Mouse (Mus musculus) heart, postnatal 36 days (tissue): Measurements from ENCODE around the gene Olfr1387. TPM values are rescaled to one million over a fixed set of nuclear protein-coding genes. Genes with fewer than 3 reads are reported as not detected.
"Not testable (repeated sequence)": the region's sequence is repeated elsewhere in the genome, so short reads cannot be mapped to it uniquely, and the experiment has no call there.

Experiments
- DNase-seq, 2 experiments: peaks; one replicate each; pipeline ENCODE4 v3.0.0; 2021 to 2022
- intact Hi-C: fragments of 180-260 bp; cut with DNase I; formaldehyde crosslinking; loops from one replicate; pipeline ENCODE4 v1.15.1; 2025
- total RNA-seq, 2 experiments: library from RNA; stranded (reverse); gene quantifications; 2 replicates each; pipeline ENCODE4 v1.2.3; 2021

Gene Olfr1387
- total RNA-seq, result under 1 TPM; 0.08 to 0.27 TPM

- intact Hi-C loops, result no loop called here
- no peak for DNase-seq
These were observed at the start of gene Olfr1387 for GRCm38 (mm10) chr11:49455043-49455442. Gene Olfr1387 (plus strand): TSS chr11:49455343.

DNA sequence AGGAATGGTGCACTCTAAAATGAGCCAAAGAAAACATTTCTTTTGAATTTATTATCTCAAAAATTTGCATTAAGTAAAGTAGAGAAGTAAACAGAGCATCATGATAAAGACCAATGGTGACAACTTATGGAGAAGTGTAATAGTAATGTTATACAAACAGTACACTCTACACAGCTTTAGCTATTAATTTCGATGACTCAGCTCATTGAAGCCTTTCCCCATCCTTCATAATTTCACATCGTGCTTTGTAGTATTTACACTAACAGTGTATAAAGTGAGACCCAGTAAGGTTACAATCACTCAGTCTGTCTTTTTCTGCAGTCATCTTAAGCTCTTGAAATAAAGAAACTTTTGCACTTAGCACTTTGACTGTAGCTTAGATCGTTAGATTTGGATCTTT is 48.4 kb upstream of the Olfr1387 start:
- DNase-seq, result no peak
- intact Hi-C loops, result loop anchor here (10.0 kb wide), 1 partner anchor 212 kb away; no protein-coding TSS in a partner anchor

- no peak for DNase-seq
- intact Hi-C loops, result no loop called here
These were observed 44.6 kb upstream of the Olfr1387 start for GRCm38 (mm10) chr11:49410540-49410939.

DNA sequence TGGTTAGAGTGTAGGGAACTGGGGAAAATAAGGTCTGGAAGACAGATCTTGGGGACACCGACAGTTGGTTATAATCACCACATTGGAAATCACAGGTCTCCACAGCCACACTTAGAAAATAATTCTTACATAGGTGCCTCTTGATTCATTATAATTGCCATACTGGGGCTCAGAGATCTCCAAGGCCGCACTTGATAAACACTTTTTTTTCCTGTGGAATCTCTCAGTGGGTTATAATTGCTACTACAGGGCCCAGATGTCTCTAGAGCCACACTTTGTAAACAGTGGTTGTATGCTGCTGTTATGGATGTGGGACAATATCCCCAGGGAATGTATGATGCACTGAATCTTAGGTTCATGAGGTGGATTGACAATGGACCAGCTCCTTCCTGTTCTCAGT is 32.4 kb upstream of the Olfr1387 start, which contains the start of gene Olfr1389:
Olfr1389 (plus strand) TSS at position 301 of the 400 bp plus-strand sequence.
- DNase-seq, result no peak
- intact Hi-C loops, result no loop called here

DNA sequence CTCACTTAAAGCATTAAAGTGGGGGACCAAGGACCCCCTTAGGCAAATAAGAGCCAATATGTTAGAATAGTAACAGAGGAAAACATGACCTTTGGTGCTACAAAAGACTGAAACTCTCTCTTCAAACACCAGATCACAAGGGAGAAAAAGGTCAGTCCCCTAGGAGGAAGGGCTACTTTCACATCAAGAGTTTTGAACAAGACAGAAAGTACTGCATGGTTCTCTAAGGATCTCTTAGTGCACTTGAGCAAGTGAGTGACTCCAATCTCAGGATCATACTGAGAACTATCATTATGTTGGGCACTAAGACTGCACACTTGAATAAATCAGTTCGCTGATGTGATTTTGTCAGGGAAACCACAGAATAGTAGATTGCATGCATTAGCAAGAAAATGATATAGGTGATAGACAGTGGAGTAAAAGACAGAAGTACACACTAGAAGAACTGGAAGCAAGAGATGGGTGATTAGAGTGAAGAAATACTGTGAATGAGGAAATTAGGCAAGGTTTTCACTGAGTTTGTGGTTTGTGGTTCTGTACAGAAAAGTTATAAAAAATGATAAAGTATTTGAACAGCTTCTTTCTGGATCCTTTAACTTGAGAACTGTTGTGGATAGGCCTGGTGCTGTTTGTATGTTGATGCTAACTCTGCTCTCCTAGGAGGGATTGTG is 29.8 kb upstream of the Olfr1387 start:
- no peak for DNase-seq
- intact Hi-C loops, result no loop called here

GRCm38 (mm10) chr11:49429641-49430040 is 25.5 kb upstream of the Olfr1387 start:
- intact Hi-C loops, result no loop called here
- no peak for DNase-seq

DNA sequence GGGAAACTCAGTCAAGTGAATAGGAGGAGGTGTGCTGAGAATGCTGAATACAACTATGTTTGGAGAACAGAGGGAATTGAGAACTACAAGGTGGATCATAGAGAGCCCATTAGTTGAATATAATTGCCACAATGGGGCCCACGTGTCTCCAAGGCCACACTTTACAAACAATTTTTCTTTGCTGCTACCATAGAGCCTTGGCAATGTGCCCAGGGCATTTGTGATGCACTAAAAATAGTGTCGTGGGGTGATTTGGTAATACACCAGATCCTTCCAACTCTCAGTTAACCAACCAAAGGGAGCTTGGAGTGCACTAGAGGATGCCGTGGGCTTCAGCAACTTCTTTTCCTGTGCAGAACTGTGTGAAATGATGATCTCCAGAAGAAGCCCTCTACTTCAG is 18.7 kb upstream of the Olfr1387 start, which contains the start of gene Olfr1388:
Olfr1388 (plus strand) TSS at position 214 of the 400 bp plus-strand sequence.
- peak; percentile 9 to 23 for DNase-seq
- intact Hi-C loops, result no loop called here

DNA sequence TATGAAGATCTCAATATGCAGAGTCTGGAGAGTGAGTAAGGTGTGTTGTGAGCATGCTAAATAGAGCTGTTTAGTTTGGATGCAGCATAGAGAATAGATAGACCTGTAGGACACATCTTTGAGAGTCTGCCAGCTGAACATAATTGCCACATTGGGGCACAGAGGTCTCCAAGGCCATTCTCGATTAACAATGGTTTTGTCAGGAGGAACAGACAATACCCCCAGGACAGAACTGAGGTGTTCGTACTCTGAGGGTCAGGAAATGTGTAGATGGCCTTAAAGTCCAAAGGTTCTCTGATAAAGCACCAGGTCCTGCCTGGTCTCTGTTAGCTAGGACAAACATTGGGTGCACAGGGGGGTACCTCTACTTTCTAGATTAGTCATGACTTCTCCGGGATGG is 9.6 kb downstream of the Olfr1387 start, which contains the start of gene Olfr1386:
Olfr1386 (plus strand) TSS at position 301 of the 400 bp plus-strand sequence.
- DNase-seq, intact Hi-C loops: not testable (repeated sequence)

GRCm38 (mm10) chr11:49485973-49486372 is 30.8 kb downstream of the Olfr1387 start:
- intact Hi-C loops, result no loop called here
- no peak for DNase-seq

- intact Hi-C loops, DNase-seq: not testable (repeated sequence)
These were observed 33.6 kb downstream of the Olfr1387 start, which contains the start of gene Olfr1385 for GRCm38 (mm10) chr11:49488770-49489169. Gene Olfr1385 (plus strand): TSS chr11:49489070.

Other genes starting within 250 kb of the Olfr1387 start
- gene Mgat1, start 211.2 kb upstream of the Olfr1387 start, total RNA-seq, result 10 to 100 TPM; 64.7 to 66.9 TPM
- under 1 TPM in 1 of 2 experiments, not detected in 1; 0.19 TPM for gene Olfr1393, start 177.0 kb upstream of the Olfr1387 start, total RNA-seq
- not detected for gene Olfr1392, start 170.1 kb upstream of the Olfr1387 start, total RNA-seq
- gene Olfr10, start 150.6 kb upstream of the Olfr1387 start, total RNA-seq, result not detected
- gene Olfr1391, start 132.6 kb upstream of the Olfr1387 start, total RNA-seq, result not detected
- gene Olfr1390, start 120.2 kb upstream of the Olfr1387 start, total RNA-seq, result not detected
- not detected for gene Olfr1389, start 32.3 kb upstream of the Olfr1387 start, total RNA-seq
- under 1 TPM in 1 of 2 experiments, not detected in 1; 0.22 TPM for gene Olfr1388, start 18.7 kb upstream of the Olfr1387 start, total RNA-seq
- not detected for gene Olfr1386, start 9.7 kb downstream of the Olfr1387 start, total RNA-seq
- gene Olfr1385, start 33.7 kb downstream of the Olfr1387 start, total RNA-seq, result not detected
- under 1 TPM in 1 of 2 experiments, not detected in 1; 0.31 TPM for gene Olfr1384, start 51.4 kb downstream of the Olfr1387 start, total RNA-seq
- under 1 TPM in 1 of 2 experiments, not detected in 1; 0.69 TPM for gene Olfr1383, start 64.3 kb downstream of the Olfr1387 start, total RNA-seq
- not detected for gene Olfr1382, start 72.9 kb downstream of the Olfr1387 start, total RNA-seq
- not detected for gene Olfr1381, start 88.1 kb downstream of the Olfr1387 start, total RNA-seq
- gene Olfr1380, start 101.5 kb downstream of the Olfr1387 start, total RNA-seq, result not detected
- 10 to 100 TPM; 10.3 to 11.6 TPM for gene Flt4, start 153.9 kb downstream of the Olfr1387 start, total RNA-seq
- gene Scgb3a1, start 208.3 kb downstream of the Olfr1387 start, total RNA-seq, result 1 to 10 TPM in 1 of 2 experiments, not detected in 1; 1.2 TPM